Mouse (Mus musculus) 3T3-L1 (cell line): ENCODE measurements at regions not wholly inside any gene's neighbourhood (a gene's known extent, or its start where the extent isn't known, plus 50 kb on each side); places are given as distances from the start of the nearest gene placed in this dataset.
"Not testable (repeated sequence)": the region's sequence is repeated elsewhere in the genome, so short reads cannot be mapped to it uniquely, and the experiment has no call there.

ENCODE experiments used
- DNase-seq: peaks from one replicate; pipeline ENCODE4 v3.0.0-alpha.2; 2015; ENCODE audit warnings: low read depth, low spot score

- no peak for DNase-seq
Measured at GRCm38 (mm10) chr3:16130385-16130784, 124.1 kb upstream of the Gm5150 start.

DNA sequence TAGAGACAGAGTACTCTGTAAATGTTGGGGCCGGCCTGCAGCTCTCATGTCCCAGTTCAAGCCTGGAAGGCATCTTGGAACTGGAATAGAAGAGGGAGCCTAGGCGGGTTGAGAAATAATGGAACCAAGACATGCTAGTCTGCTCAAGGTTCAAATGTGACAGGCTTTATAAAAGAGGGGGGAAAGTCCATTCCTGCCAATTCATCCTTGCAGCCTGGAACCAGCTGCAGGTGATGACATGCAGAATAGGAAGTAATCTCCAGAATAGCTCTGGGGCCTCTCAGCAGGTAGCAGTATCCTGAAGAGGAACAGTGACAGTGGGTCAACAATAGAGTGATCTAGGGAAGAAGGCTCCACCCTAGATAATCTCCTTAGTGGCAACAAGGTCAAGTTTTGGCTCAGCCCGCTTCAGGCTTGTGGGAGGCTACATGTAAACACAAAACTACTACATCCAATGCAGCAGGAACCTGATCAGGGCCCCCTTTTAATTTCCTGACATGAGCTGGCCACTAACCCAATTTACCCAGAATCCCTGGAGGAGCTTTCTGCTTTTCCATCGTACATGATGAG lies 119.2 kb upstream of the Gm5150 start:
- DNase-seq = not testable (repeated sequence)

DNA sequence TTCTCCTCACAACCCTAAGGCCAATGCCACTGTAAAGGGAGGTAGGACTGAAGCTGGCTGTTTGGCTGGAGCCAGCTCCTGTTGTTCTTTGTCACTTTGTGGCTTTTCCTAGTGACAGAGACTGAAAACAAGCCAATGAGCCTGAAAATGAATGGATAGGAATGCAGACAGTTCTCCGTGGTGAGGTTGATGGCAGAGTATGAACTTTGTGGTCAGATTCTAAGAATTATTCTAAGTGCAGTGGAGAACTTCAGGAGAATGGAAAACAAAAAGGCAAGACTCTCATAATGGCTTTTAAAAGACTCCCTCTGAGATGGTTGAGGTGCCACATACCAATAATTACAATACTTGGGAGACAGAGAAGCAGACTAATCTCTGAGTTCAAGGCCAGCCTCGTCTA lies 109.7 kb upstream of the Gm5150 start:
- no peak for DNase-seq

GRCm38 (mm10) chr3:16107492-16107891 lies 101.3 kb upstream of the Gm5150 start:
- DNase-seq = no peak

- no peak for DNase-seq
Measured at GRCm38 (mm10) chr3:16105080-16105479, 98.8 kb upstream of the Gm5150 start.

GRCm38 (mm10) chr3:16103180-16103579 lies 96.9 kb upstream of the Gm5150 start:
- no peak for DNase-seq

GRCm38 (mm10) chr3:16086550-16086949 lies 80.3 kb upstream of the Gm5150 start:
- DNase-seq = peak; percentile 61

- no peak for DNase-seq
Measured at GRCm38 (mm10) chr3:16085288-16085687, 79.1 kb upstream of the Gm5150 start.

- no peak for DNase-seq
Measured at GRCm38 (mm10) chr3:16079178-16079577, 72.9 kb upstream of the Gm5150 start.

GRCm38 (mm10) chr3:16071906-16072305 lies 65.7 kb upstream of the Gm5150 start:
- no peak for DNase-seq

- no peak for DNase-seq
Measured at GRCm38 (mm10) chr3:16070963-16071362, 64.7 kb upstream of the Gm5150 start.

DNA sequence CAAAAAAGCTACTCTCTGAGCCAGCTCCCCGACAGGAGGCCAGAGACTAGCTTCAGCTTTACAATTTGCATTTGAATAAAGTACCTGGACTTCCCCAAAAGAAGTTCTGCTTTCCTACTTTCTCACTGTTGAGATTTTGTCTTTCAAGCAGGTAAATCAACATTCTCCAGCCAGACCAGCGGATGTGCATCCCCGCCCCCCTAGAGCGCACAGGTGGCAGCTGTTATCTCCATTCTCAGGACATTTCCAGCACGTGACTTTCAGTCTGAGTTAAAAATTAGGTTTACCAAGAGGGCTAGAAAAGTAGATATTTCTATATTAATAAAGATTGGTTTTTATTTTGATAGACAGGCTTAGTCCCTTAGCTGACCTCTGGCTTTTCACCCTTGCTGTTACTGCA lies 51.5 kb upstream of the Gm5150 start:
- DNase-seq = not testable (repeated sequence)
